Mouse (Mus musculus): ENCODE results near the gene Eci1. TPM values are rescaled to one million over a fixed set of nuclear protein-coding genes. Genes with fewer than 3 reads are reported as not detected.

Gene Eci1
- polyA plus RNA-seq (2017; shearing (Covaris generic)), result 90.8 TPM

GRCm38 (mm10) chr17:24426471-24427169 is at the start of gene Eci1:
Gene Eci1 (plus strand): TSS chr17:24426641.

GRCm38 (mm10) chr17:24414230-24414976 is 12.0 kb upstream of the Eci1 start, which contains the start of gene Rnps1:
Gene Rnps1 (plus strand): TSS chr17:24414565.

GRCm38 (mm10) chr17:24442632-24443155 is 16.3 kb downstream of the Eci1 start, which contains the start of gene Dnase1l2:
Gene Dnase1l2 (minus strand): TSS chr17:24443105.

GRCm38 (mm10) chr17:24469910-24470602 is 43.6 kb downstream of the Eci1 start, which contains the start of the genes E4f1 and Pgp:
Gene E4f1 (minus strand): TSS chr17:24470313.
Gene Pgp (plus strand): TSS chr17:24470392.

GRCm38 (mm10) chr17:24473612-24474275 is 47.3 kb downstream of the Eci1 start, which contains the start of gene Bricd5:
Gene Bricd5 (plus strand): TSS chr17:24473884.

GRCm38 (mm10) chr17:24478663-24479380 is 52.4 kb downstream of the Eci1 start, which contains the start of gene Mlst8:
Gene Mlst8 (minus strand): TSS chr17:24479078.

GRCm38 (mm10) chr17:24488186-24488661 is 61.8 kb downstream of the Eci1 start, which contains the start of gene Caskin1:
Gene Caskin1 (plus strand): TSS chr17:24488601.

Other genes starting within 250 kb of the Eci1 start
- gene Tbc1d24, start 221.1 kb upstream of the Eci1 start, polyA plus RNA-seq (2017; shearing (Covaris generic)), result 1.1 TPM
- not detected for gene Ntn3, start 217.1 kb upstream of the Eci1 start, polyA plus RNA-seq (2017; shearing (Covaris generic))
- 5.1 TPM for gene Tedc2, start 205.8 kb upstream of the Eci1 start, polyA plus RNA-seq (2017; shearing (Covaris generic))
- gene Ccnf, start 175.2 kb upstream of the Eci1 start, polyA plus RNA-seq (2017; shearing (Covaris generic)), result 7.1 TPM
- 0.39 TPM for gene Abca17, start 75.6 kb upstream of the Eci1 start, polyA plus RNA-seq (2017; shearing (Covaris generic))
- 41.4 TPM for gene Abca3, start 74.7 kb upstream of the Eci1 start, polyA plus RNA-seq (2017; shearing (Covaris generic))
- 194 TPM for gene Rnps1, start 12.1 kb upstream of the Eci1 start, polyA plus RNA-seq (2017; shearing (Covaris generic))
- gene Dnase1l2, start 16.5 kb downstream of the Eci1 start, polyA plus RNA-seq (2017; shearing (Covaris generic)), result 5.3 TPM
- gene E4f1, start 43.7 kb downstream of the Eci1 start, polyA plus RNA-seq (2017; shearing (Covaris generic)), result 70.7 TPM
- gene Pgp, start 43.8 kb downstream of the Eci1 start, polyA plus RNA-seq (2017; shearing (Covaris generic)), result 3.8 TPM
- not detected for gene Bricd5, start 47.2 kb downstream of the Eci1 start, polyA plus RNA-seq (2017; shearing (Covaris generic))
- 28.4 TPM for gene Mlst8, start 52.4 kb downstream of the Eci1 start, polyA plus RNA-seq (2017; shearing (Covaris generic))
- 0.11 TPM for gene Caskin1, start 62.0 kb downstream of the Eci1 start, polyA plus RNA-seq (2017; shearing (Covaris generic))
- gene Traf7, start 101.3 kb downstream of the Eci1 start, polyA plus RNA-seq (2017; shearing (Covaris generic)), result 97.6 TPM
- 6.5 TPM for gene Rab26, start 107.6 kb downstream of the Eci1 start, polyA plus RNA-seq (2017; shearing (Covaris generic))
- gene Pkd1, start 123.2 kb downstream of the Eci1 start, polyA plus RNA-seq (2017; shearing (Covaris generic)), result 17.8 TPM
- 48.8 TPM for gene Tsc2, start 206.0 kb downstream of the Eci1 start, polyA plus RNA-seq (2017; shearing (Covaris generic))
- 6.0 TPM for gene Nthl1, start 206.0 kb downstream of the Eci1 start, polyA plus RNA-seq (2017; shearing (Covaris generic))
- not detected for gene Slc9a3r2, start 223.7 kb downstream of the Eci1 start, polyA plus RNA-seq (2017; shearing (Covaris generic))
- not detected for gene Npw, start 231.8 kb downstream of the Eci1 start, polyA plus RNA-seq (2017; shearing (Covaris generic))
- gene Zfp598, start 243.0 kb downstream of the Eci1 start, polyA plus RNA-seq (2017; shearing (Covaris generic)), result 2.3 TPM